13 mouse cellular contexts compared by ENCODE assay signal in genomic region chr2:93319598-93319997, GRCm38 (mm10). TPM values are rescaled to one million over a fixed set of nuclear protein-coding genes. Genes with fewer than 3 reads are reported as not detected.
A peak's percentile ranks its signal among the peaks of the same experiment; 100 is the strongest.
DNase-seq lines count a peak whose midpoint lies in the region; ATAC-seq lines count a peak whose summit lies in the region.
"Had no signal": no experiment of that assay in that cellular context is flagged by ENCODE, and none has a peak within 500 bp of the region (broad histone marks: within the 10 kb centered on the region; RNA-seq: fewer than 3 reads in every experiment).

No protein-coding gene starts in this region.

- H3K9me3 ChIP-seq in midbrain, embryonic 15.5 days = no peaks in the 10 kb centered on the region
- no peaks in the 10 kb centered on the region; the same call in 1 of the 2 replicates for H3K9me3 ChIP-seq in midbrain, embryonic 11.5 days (ENCODE audit: control insufficient read depth, low read length)
- H3K9me3 ChIP-seq in embryonic facial prominence, embryonic 13.5 days = no peaks in the 10 kb centered on the region
- H3K9me3 ChIP-seq: forebrain, embryonic 15.5 days; midbrain, embryonic 12.5 days had no signal

- ATAC-seq in midbrain, embryonic 15.5 days (replicated peaks) = no peak
- ATAC-seq in midbrain, embryonic 11.5 days (ENCODE audit: low FRiP score) = no peak
- ATAC-seq in embryonic facial prominence, embryonic 13.5 days (ENCODE audit: insufficient number of reproducible peaks, insufficient read depth, low FRiP score, low TSS enrichment, low read depth) = no peak
- ATAC-seq: CD4-positive, CD25-positive, alpha-beta regulatory T cell, adult 4 months; forebrain, embryonic 15.5 days; Patski had no signal

- DNase-seq in heart, adult 18-20 months = peak; percentile 39 to 43
- DNase-seq in heart, adult 9 months (ENCODE audit: low spot score in 2 of 2) = no peak
- no peak for DNase-seq in midbrain, embryonic 11.5 days (ENCODE audit: low spot score, missing footprints)
- no peak for DNase-seq in spleen, postnatal 36 days (ENCODE audit: low spot score in 2 of 2)
- no peak for DNase-seq in thymus, postnatal 0 days (ENCODE audit: low spot score)
- DNase-seq: spleen, adult 18-20 months had no signal

- H3K4me1 ChIP-seq in midbrain, embryonic 15.5 days = peaks cover 44% of the 10 kb centered on the region
- peaks cover 20% of the 10 kb centered on the region for H3K4me1 ChIP-seq in midbrain, embryonic 11.5 days (ENCODE audit: control insufficient read depth, insufficient read depth, low read length)
- H3K4me1 ChIP-seq in embryonic facial prominence, embryonic 13.5 days = peaks cover 50% of the 10 kb centered on the region

- no peak overlapping the region for H3K9ac ChIP-seq in midbrain, embryonic 15.5 days
- no peak overlapping the region; the same call in 1 of the 2 replicates for H3K9ac ChIP-seq in midbrain, embryonic 11.5 days (ENCODE audit: low read length)
- no peak overlapping the region for H3K9ac ChIP-seq in embryonic facial prominence, embryonic 13.5 days
- H3K9ac ChIP-seq: forebrain, embryonic 15.5 days; midbrain, embryonic 12.5 days had no signal

- H3K4me3 ChIP-seq in midbrain, embryonic 15.5 days = no peak overlapping the region
- H3K4me3 ChIP-seq in midbrain, embryonic 11.5 days (ENCODE audit: low read depth, low read length) = no peak overlapping the region
- no peak overlapping the region for H3K4me3 ChIP-seq in embryonic facial prominence, embryonic 13.5 days
- H3K4me3 ChIP-seq: forebrain, embryonic 15.5 days; midbrain, embryonic 12.5 days had no signal

- 39% methylated on average over 7 of the region's 7 CpGs for WGBS in midbrain, embryonic 15.5 days
- WGBS in midbrain, embryonic 11.5 days = 39% methylated on average over 7 of the region's 7 CpGs
- WGBS in embryonic facial prominence, embryonic 13.5 days = 65% methylated on average over 7 of the region's 7 CpGs

- H3K27me3 ChIP-seq in midbrain, embryonic 15.5 days (replicated peaks) = no peaks in the 10 kb centered on the region
- H3K27me3 ChIP-seq in midbrain, embryonic 11.5 days (ENCODE audit: control insufficient read depth, insufficient read depth, low read length) = no peaks in the 10 kb centered on the region
- H3K27me3 ChIP-seq in embryonic facial prominence, embryonic 13.5 days = no peaks in the 10 kb centered on the region
- H3K27me3 ChIP-seq: forebrain, embryonic 15.5 days; midbrain, embryonic 12.5 days; Patski had no signal

- H3K27ac ChIP-seq in midbrain, embryonic 15.5 days = peak overlapping the region; percentile 48; the same call in 1 of the 2 replicates
- no peak overlapping the region for H3K27ac ChIP-seq in midbrain, embryonic 11.5 days (ENCODE audit: low read depth, low read length)
- H3K27ac ChIP-seq in embryonic facial prominence, embryonic 13.5 days = 0 out of 2 replicates have a peak overlapping the region, but pooled peaks have one; percentile 48
- H3K27ac ChIP-seq: forebrain, embryonic 15.5 days; midbrain, embryonic 12.5 days had no signal

- no peaks in the 10 kb centered on the region for H3K36me3 ChIP-seq in midbrain, embryonic 15.5 days (replicated peaks)
- no peaks in the 10 kb centered on the region for H3K36me3 ChIP-seq in midbrain, embryonic 11.5 days (ENCODE audit: control insufficient read depth, insufficient read depth, low read length)
- 0 out of 2 replicates have a peak, but pooled peaks cover 8% of the 10 kb centered on the region for H3K36me3 ChIP-seq in embryonic facial prominence, embryonic 13.5 days
- H3K36me3 ChIP-seq: forebrain, embryonic 15.5 days had no signal

- no peak overlapping the region for H3K4me2 ChIP-seq in midbrain, embryonic 15.5 days
- no peak overlapping the region for H3K4me2 ChIP-seq in midbrain, embryonic 11.5 days
- H3K4me2 ChIP-seq in embryonic facial prominence, embryonic 13.5 days = no peak overlapping the region
- H3K4me2 ChIP-seq: forebrain, embryonic 15.5 days; heart, embryonic 11.5 days; midbrain, embryonic 12.5 days had no signal

RNA-seq across cellular contexts. Expression of gene Tspan18, which starts 14.7 kb away (rescaled TPM):
- total RNA-seq in heart, adult 18-20 months (2021) = 10 to 100 TPM; 11.7 to 13.3 TPM
- polyA plus RNA-seq in midbrain, embryonic 15.5 days (2015; fragmentation: Nextera tagmentation; extraction: Ambion mirVana) = 20.1 and 22.6 TPM in 2 replicates
- polyA plus RNA-seq in midbrain, embryonic 11.5 days (2014; fragmentation: Nextera tagmentation; extraction: Ambion mirVana) = 47.9 and 48.7 TPM in 2 replicates
- polyA plus RNA-seq in embryonic facial prominence, embryonic 13.5 days (2015; fragmentation: Nextera tagmentation; extraction: Ambion mirVana) = 17.7 and 20.8 TPM in 2 replicates
- polyA plus RNA-seq in thymus, postnatal 0 days (2015; fragmentation: Nextera tagmentation; extraction: Ambion mirVana) = 4.9 and 5.6 TPM in 2 replicates

Comparison
In these comparisons a context has a peak if more than half of its experiments do, and no peak if none do; other contexts are left out.
1. DNase-seq: peak in heart, adult 18-20 months (2 of 2); none in heart, adult 9 months (0 of 2), midbrain, embryonic 11.5 days (single experiment), spleen, postnatal 36 days (0 of 2) and thymus, postnatal 0 days (single experiment).